ENCODE assay signal across 25 mouse cellular contexts in genomic region chr5:74877595-74877994, GRCm38 (mm10).
DNase-seq lines count a peak whose midpoint lies in the region; ATAC-seq lines count a peak whose summit lies in the region.
"Had no signal": no experiment of that assay in that cellular context is flagged by ENCODE, and none has a peak within 500 bp of the region (broad histone marks: within the 10 kb centered on the region; RNA-seq: fewer than 3 reads in every experiment).

No protein-coding gene starts in this region.

- no peak overlapping the region for H3K4me2 ChIP-seq in lung, embryonic 16.5 days (ENCODE audit: low read depth, low read length)
- H3K4me2 ChIP-seq in intestine, embryonic 16.5 days (ENCODE audit: low read depth, low read length), result no peak overlapping the region
- H3K4me2 ChIP-seq: embryonic facial prominence, embryonic 15.5 days; limb, embryonic 12.5 days; liver, embryonic 11.5 days; neural tube, embryonic 13.5 days had no signal

- H3K36me3 ChIP-seq in lung, embryonic 16.5 days (ENCODE audit: control insufficient read depth, insufficient read depth, low read length), result no peaks in the 10 kb centered on the region
- no peaks in the 10 kb centered on the region for H3K36me3 ChIP-seq in embryonic facial prominence, embryonic 10.5 days (replicated peaks)
- H3K36me3 ChIP-seq in intestine, embryonic 16.5 days (ENCODE audit: control insufficient read depth, insufficient read depth, low read length), result no peaks in the 10 kb centered on the region
- H3K36me3 ChIP-seq: embryonic facial prominence, embryonic 15.5 days; limb, embryonic 12.5 days; neural tube, embryonic 13.5 days had no signal

- peak; percentile 70 for DNase-seq in heart, adult 11 months
- DNase-seq in heart, postnatal 4 days, result no peak
- DNase-seq in lung, postnatal 14 days, result no peak
- DNase-seq in embryonic facial prominence, embryonic 10.5 days (ENCODE audit: low spot score), result no peak
- no peak for DNase-seq in adrenal gland, adult 2 months
- DNase-seq: cerebellum, adult 18-20 months; cerebellum, postnatal 14 days; gastrocnemius, adult 2 months; kidney, adult 9 months; kidney, postnatal 25 days; layer of hippocampus, postnatal 36 days; liver, postnatal 0 days; retina, postnatal 1 day; right cerebral cortex, postnatal 25 days; spleen, adult 18-20 months; thymus, postnatal 25 days had no signal

- ATAC-seq in lung, embryonic 16.5 days (ENCODE audit: low read depth), result peak; percentile 36
- ATAC-seq in intestine, embryonic 16.5 days, result peak; percentile 54; the same call in 1 of the 2 replicates
- ATAC-seq: liver, postnatal 0 days; midbrain, embryonic 16.5 days had no signal

- H3K27me3 ChIP-seq in lung, embryonic 16.5 days (ENCODE audit: control insufficient read depth, insufficient read depth, low read depth, low read length), result no peaks in the 10 kb centered on the region
- 0 out of 2 replicates have a peak, but pooled peaks cover 6% of the 10 kb centered on the region for H3K27me3 ChIP-seq in embryonic facial prominence, embryonic 10.5 days (replicated peaks; ENCODE audit: low read depth, poor library complexity, severe bottlenecking)
- no peaks in the 10 kb centered on the region for H3K27me3 ChIP-seq in intestine, embryonic 16.5 days (replicated peaks; ENCODE audit: control insufficient read depth, insufficient read depth, low read length)
- H3K27me3 ChIP-seq: embryonic facial prominence, embryonic 15.5 days; limb, embryonic 12.5 days; neural tube, embryonic 13.5 days had no signal

- H3K27ac ChIP-seq in lung, embryonic 16.5 days (ENCODE audit: low read length), result peak overlapping the region; percentile 48; the same call in 1 of the 2 replicates
- peak overlapping the region; percentile 61; the same call in 1 of the 2 replicates for H3K27ac ChIP-seq in embryonic facial prominence, embryonic 10.5 days (replicated peaks)
- 0 out of 2 replicates have a peak overlapping the region, but pooled peaks have one; percentile 31 for H3K27ac ChIP-seq in intestine, embryonic 16.5 days (ENCODE audit: low read length)
- H3K27ac ChIP-seq: embryonic facial prominence, embryonic 15.5 days; gastrocnemius, adult 2 months; layer of hippocampus, adult 2 months; limb, embryonic 12.5 days; neural tube, embryonic 13.5 days had no signal

- no peak overlapping the region for H3K4me3 ChIP-seq in lung, embryonic 16.5 days (ENCODE audit: low read length)
- no peak overlapping the region for H3K4me3 ChIP-seq in embryonic facial prominence, embryonic 10.5 days
- no peak overlapping the region for H3K4me3 ChIP-seq in intestine, embryonic 16.5 days (ENCODE audit: low read length)
- H3K4me3 ChIP-seq: embryonic facial prominence, embryonic 15.5 days; gastrocnemius, adult 2 months; layer of hippocampus, adult 2 months; limb, embryonic 12.5 days; myocyte; neural tube, embryonic 13.5 days had no signal

- H3K4me1 ChIP-seq in lung, embryonic 16.5 days (replicated peaks; ENCODE audit: control insufficient read depth, insufficient read depth, low read length), result peaks cover 37% of the 10 kb centered on the region
- peaks cover 49% of the 10 kb centered on the region for H3K4me1 ChIP-seq in embryonic facial prominence, embryonic 10.5 days
- peaks cover 16% of the 10 kb centered on the region for H3K4me1 ChIP-seq in intestine, embryonic 16.5 days (ENCODE audit: control insufficient read depth, insufficient read depth, low read length)

- H3K9me3 ChIP-seq in lung, embryonic 16.5 days (ENCODE audit: control insufficient read depth, low read length), result no peaks in the 10 kb centered on the region
- no peaks in the 10 kb centered on the region for H3K9me3 ChIP-seq in embryonic facial prominence, embryonic 10.5 days
- H3K9me3 ChIP-seq in intestine, embryonic 16.5 days (ENCODE audit: control insufficient read depth, low read length), result no peaks in the 10 kb centered on the region
- H3K9me3 ChIP-seq: embryonic facial prominence, embryonic 15.5 days; limb, embryonic 12.5 days; neural tube, embryonic 13.5 days had no signal

- no peak overlapping the region for H3K9ac ChIP-seq in lung, embryonic 16.5 days (ENCODE audit: low read length)
- no peak overlapping the region for H3K9ac ChIP-seq in intestine, embryonic 16.5 days (ENCODE audit: low read depth, low read length)
- H3K9ac ChIP-seq: embryonic facial prominence, embryonic 15.5 days; limb, embryonic 12.5 days; liver, postnatal 0 days; neural tube, embryonic 13.5 days had no signal

- WGBS in lung, embryonic 16.5 days, result 13% methylated on average over 5 of the region's 5 CpGs
- WGBS in embryonic facial prominence, embryonic 10.5 days, result 55% methylated on average over 5 of the region's 5 CpGs
- WGBS in intestine, embryonic 16.5 days, result 14% methylated on average over 5 of the region's 5 CpGs
